Mouse (Mus musculus): ENCODE measurements around the gene Rack1. TPM values are rescaled to one million over a fixed set of nuclear protein-coding genes. Genes with fewer than 3 reads are reported as not detected.
"Not testable (repeated sequence)": the region's sequence is repeated elsewhere in the genome, so short reads cannot be mapped to it uniquely, and the experiment has no call there.

Gene Rack1
- polyA plus RNA-seq (2016; fragmentation: Nextera tagmentation; extraction: Ambion mirVana) = 735 and 768 TPM in 2 replicates

GRCm38 (mm10) chr11:48799921-48800701 is at the start of gene Rack1:
Gene Rack1 (plus strand): TSS chr11:48800332.
- WGBS (ENCODE audit: insufficient replicate concordance) = under 1% methylated on average over 47 of the region's 47 CpGs
- Histone ChIP-seq H3K36me3 (peaks cover 42% of the 10 kb centered on the region), H3K9ac (peak within 1 kb of the TSS; percentile 93), H3K4me2 (peak within 1 kb of the TSS; percentile 95), H3K9me3 (replicated peaks) (no peaks in the 10 kb centered on the region), H3K27me3 (replicated peaks) (no peaks in the 10 kb centered on the region), H3K27ac (peak within 1 kb of the TSS; percentile 90), H3K4me1 (peaks cover 66% of the 10 kb centered on the region), H3K4me3 (peak within 1 kb of the TSS; percentile 88)
- peak; percentile 82 for ATAC-seq

- no peak overlapping the region for H3K9ac ChIP-seq
- no peak overlapping the region for H3K27ac ChIP-seq
- H3K9me3 ChIP-seq (replicated peaks) = no peaks in the 10 kb centered on the region
- H3K4me2 ChIP-seq = no peak overlapping the region
- WGBS (ENCODE audit: insufficient replicate concordance) = 80% methylated on average over 6 of the region's 6 CpGs
- no peaks in the 10 kb centered on the region for H3K4me1 ChIP-seq
- H3K27me3 ChIP-seq (replicated peaks) = no peaks in the 10 kb centered on the region
- H3K4me3 ChIP-seq = no peak overlapping the region
- H3K36me3 ChIP-seq = no peaks in the 10 kb centered on the region
- ATAC-seq = no peak
Observed at GRCm38 (mm10) chr11:48750428-48750827, 49.7 kb upstream of the Rack1 start.

GRCm38 (mm10) chr11:48753534-48753933 is 46.6 kb upstream of the Rack1 start:
- ATAC-seq; H3K9me3 ChIP-seq (replicated peaks); H3K27me3 ChIP-seq (replicated peaks); H3K27ac ChIP-seq; H3K4me1 ChIP-seq; H3K4me3 ChIP-seq; H3K9ac ChIP-seq; H3K4me2 ChIP-seq; H3K36me3 ChIP-seq: not testable (repeated sequence)
- 83% methylated on average over 18 of the region's 18 CpGs for WGBS (ENCODE audit: insufficient replicate concordance)

GRCm38 (mm10) chr11:48759021-48759420 is 41.1 kb upstream of the Rack1 start:
- Histone ChIP-seq H3K36me3 (no peaks in the 10 kb centered on the region), H3K9me3 (replicated peaks) (no peaks in the 10 kb centered on the region), H3K4me1 (no peaks in the 10 kb centered on the region), H3K27me3 (replicated peaks) (no peaks in the 10 kb centered on the region), H3K4me3 (no peak overlapping the region), H3K4me2 (no peak overlapping the region), H3K27ac (no peak overlapping the region), H3K9ac (no peak overlapping the region)
- WGBS (ENCODE audit: insufficient replicate concordance) = 64% methylated on average over 8 of the region's 8 CpGs
- ATAC-seq = no peak

- ATAC-seq = no peak
- Histone ChIP-seq H3K36me3 (no peaks in the 10 kb centered on the region), H3K9me3 (replicated peaks) (no peaks in the 10 kb centered on the region), H3K4me2 (no peak overlapping the region), H3K4me3 (no peak overlapping the region), H3K27me3 (replicated peaks) (no peaks in the 10 kb centered on the region), H3K4me1 (no peaks in the 10 kb centered on the region), H3K9ac (no peak overlapping the region), H3K27ac (no peak overlapping the region)
- WGBS (ENCODE audit: insufficient replicate concordance) = 88% methylated on average over 9 of the region's 9 CpGs
Observed at GRCm38 (mm10) chr11:48764119-48764518, 36.0 kb upstream of the Rack1 start.

GRCm38 (mm10) chr11:48767195-48767876 is 32.8 kb upstream of the Rack1 start:
- no peaks in the 10 kb centered on the region for H3K27me3 ChIP-seq (replicated peaks)
- no peak overlapping the region for H3K27ac ChIP-seq
- no peaks in the 10 kb centered on the region for H3K36me3 ChIP-seq
- peaks cover 5% of the 10 kb centered on the region for H3K4me1 ChIP-seq
- no peak overlapping the region for H3K9ac ChIP-seq
- WGBS (ENCODE audit: insufficient replicate concordance) = 72% methylated on average over 14 of the region's 14 CpGs
- H3K4me3 ChIP-seq = no peak overlapping the region
- H3K4me2 ChIP-seq = no peak overlapping the region
- ATAC-seq = no peak
- H3K9me3 ChIP-seq (replicated peaks) = no peaks in the 10 kb centered on the region

- Histone ChIP-seq H3K9me3 (replicated peaks) (no peaks in the 10 kb centered on the region), H3K9ac (no peak overlapping the region), H3K4me2 (no peak overlapping the region), H3K4me1 (peaks cover 10% of the 10 kb centered on the region), H3K4me3 (no peak overlapping the region), H3K36me3 (no peaks in the 10 kb centered on the region), H3K27me3 (replicated peaks) (no peaks in the 10 kb centered on the region), H3K27ac (no peak overlapping the region)
- no peak for ATAC-seq
- 5% methylated on average over 2 of the region's 2 CpGs for WGBS (ENCODE audit: insufficient replicate concordance)
Observed at GRCm38 (mm10) chr11:48771691-48772090, 28.4 kb upstream of the Rack1 start.

GRCm38 (mm10) chr11:48774443-48775298 is 25.5 kb upstream of the Rack1 start:
- Histone ChIP-seq H3K9me3 (replicated peaks) (no peaks in the 10 kb centered on the region), H3K4me3 (no peak overlapping the region), H3K9ac (no peak overlapping the region), H3K27me3 (replicated peaks) (no peaks in the 10 kb centered on the region), H3K36me3 (no peaks in the 10 kb centered on the region), H3K4me2 (peak overlapping the region; percentile 17), H3K27ac (no peak overlapping the region), H3K4me1 (peaks cover 10% of the 10 kb centered on the region)
- WGBS (ENCODE audit: insufficient replicate concordance) = 31% methylated on average over 17 of the region's 17 CpGs
- ATAC-seq = no peak

- Histone ChIP-seq H3K4me1 (peaks cover 10% of the 10 kb centered on the region), H3K9ac (no peak overlapping the region), H3K27me3 (replicated peaks) (no peaks in the 10 kb centered on the region), H3K36me3 (no peaks in the 10 kb centered on the region), H3K4me3 (no peak overlapping the region), H3K27ac (no peak overlapping the region), H3K9me3 (replicated peaks) (no peaks in the 10 kb centered on the region), H3K4me2 (no peak overlapping the region; the same call in 1 of the 2 replicates)
- WGBS (ENCODE audit: insufficient replicate concordance) = 3% methylated on average over 7 of the region's 7 CpGs
- ATAC-seq = no peak
Observed at GRCm38 (mm10) chr11:48775483-48775882, 24.6 kb upstream of the Rack1 start.

- Histone ChIP-seq H3K27ac (no peak overlapping the region), H3K9ac (no peak overlapping the region), H3K36me3 (no peaks in the 10 kb centered on the region), H3K27me3 (replicated peaks) (no peaks in the 10 kb centered on the region), H3K4me2 (no peak overlapping the region), H3K4me3 (no peak overlapping the region), H3K4me1 (peaks cover 10% of the 10 kb centered on the region), H3K9me3 (replicated peaks) (no peaks in the 10 kb centered on the region)
- ATAC-seq = 0 out of 2 replicates have a peak, but pooled peaks have one; percentile 13
- WGBS (ENCODE audit: insufficient replicate concordance) = 33% methylated on average over 9 of the region's 9 CpGs
Observed at GRCm38 (mm10) chr11:48776664-48777063, 23.5 kb upstream of the Rack1 start.

GRCm38 (mm10) chr11:48777303-48777702 is 22.8 kb upstream of the Rack1 start:
- Histone ChIP-seq H3K4me3 (no peak overlapping the region), H3K27me3 (replicated peaks) (no peaks in the 10 kb centered on the region), H3K9me3 (replicated peaks) (no peaks in the 10 kb centered on the region), H3K27ac (no peak overlapping the region), H3K36me3 (no peaks in the 10 kb centered on the region), H3K9ac (no peak overlapping the region), H3K4me1 (peaks cover 5% of the 10 kb centered on the region), H3K4me2 (no peak overlapping the region)
- no peak for ATAC-seq
- WGBS (ENCODE audit: insufficient replicate concordance) = 81% methylated on average over 9 of the region's 9 CpGs

- H3K9me3 ChIP-seq (replicated peaks) = no peaks in the 10 kb centered on the region
- H3K4me1 ChIP-seq = no peaks in the 10 kb centered on the region
- WGBS (ENCODE audit: insufficient replicate concordance) = 26% methylated on average over 7 of the region's 7 CpGs
- ATAC-seq = no peak
- H3K4me2 ChIP-seq = no peak overlapping the region
- no peaks in the 10 kb centered on the region for H3K27me3 ChIP-seq (replicated peaks)
- H3K4me3 ChIP-seq = no peak overlapping the region
- H3K36me3 ChIP-seq = no peaks in the 10 kb centered on the region
- no peak overlapping the region for H3K27ac ChIP-seq
- H3K9ac ChIP-seq = no peak overlapping the region
Observed at GRCm38 (mm10) chr11:48779450-48779849, 20.7 kb upstream of the Rack1 start.
